In the genomic region with DNA sequence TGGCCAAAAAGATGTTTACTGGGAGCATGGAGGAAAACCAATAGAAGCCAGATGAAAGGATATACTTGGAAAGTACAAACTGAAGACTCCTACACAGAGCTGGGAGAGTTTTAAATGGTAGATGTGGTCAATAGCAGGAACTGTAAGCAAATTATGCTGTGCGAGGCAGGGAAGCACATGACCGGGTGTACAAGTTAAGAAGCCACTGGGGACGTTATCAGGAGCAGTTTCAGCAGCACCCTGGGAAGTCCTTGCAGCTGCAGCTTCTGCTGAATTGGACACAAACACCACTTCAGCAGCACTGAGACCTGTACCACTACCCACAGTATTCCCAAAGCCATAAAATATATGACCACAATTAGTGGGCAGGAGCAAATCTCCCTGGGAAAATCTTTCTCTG, we compare ENCODE assay signal across 22 mouse cellular contexts. TPM values are rescaled to one million over a fixed set of nuclear protein-coding genes. Genes with fewer than 3 reads are reported as not detected.
"Had no signal": no experiment of that assay in that cellular context is flagged by ENCODE, and none has a peak within 500 bp of the region (broad histone marks: within the 10 kb centered on the region; RNA-seq: fewer than 3 reads in every experiment).

No protein-coding gene starts in this region.

- H3K36me3 ChIP-seq: kidney, embryonic 15.5 days; limb, embryonic 15.5 days; lung, embryonic 15.5 days; neural tube, embryonic 12.5 days had no signal

- H3K4me3 ChIP-seq: kidney, embryonic 15.5 days; left cerebral cortex, adult 2 months; limb, embryonic 15.5 days; lung, embryonic 15.5 days; neural tube, embryonic 12.5 days had no signal

- ATAC-seq: inflammation-experienced regulatory T-cells, adult 6 months; liver, postnatal 0 days had no signal

- H3K27ac ChIP-seq: kidney, embryonic 15.5 days; left cerebral cortex, adult 2 months; limb, embryonic 15.5 days; liver, embryonic 14.5 days; lung, embryonic 15.5 days; neural tube, embryonic 12.5 days; stomach, postnatal 0 days had no signal

- H3K9me3 ChIP-seq: kidney, embryonic 15.5 days; limb, embryonic 15.5 days; lung, embryonic 15.5 days; neural tube, embryonic 12.5 days had no signal

- H3K27me3 ChIP-seq: kidney, embryonic 15.5 days; limb, embryonic 15.5 days; lung, embryonic 15.5 days; neural tube, embryonic 12.5 days had no signal

- DNase-seq: kidney, adult 18-20 months; kidney, postnatal 10 days; kidney, postnatal 36 days; layer of hippocampus, postnatal 36 days; liver, postnatal 0 days; lung, postnatal 10 days; lung, postnatal 4 days; midbrain, embryonic 14.5 days; right cerebral cortex, adult 18-20 months; right cerebral cortex, postnatal 14 days; right cerebral cortex, postnatal 4 days; thymus, postnatal 25 days had no signal

- H3K4me2 ChIP-seq: kidney, embryonic 15.5 days; limb, embryonic 15.5 days; liver, embryonic 11.5 days; lung, embryonic 15.5 days; midbrain, embryonic 11.5 days; neural tube, embryonic 12.5 days had no signal

- H3K9ac ChIP-seq: kidney, embryonic 15.5 days; limb, embryonic 15.5 days; liver, embryonic 14.5 days; liver, postnatal 0 days; lung, embryonic 15.5 days; neural tube, embryonic 12.5 days had no signal

- H3K4me1 ChIP-seq: kidney, embryonic 15.5 days; limb, embryonic 15.5 days; lung, embryonic 15.5 days; neural tube, embryonic 12.5 days had no signal

RNA-seq across cellular contexts. Expression of gene Hs3st5, which starts 31.8 kb away (rescaled TPM):
- polyA plus RNA-seq: inflammation-experienced regulatory T-cells, adult 6 months; liver, postnatal 0 days had no signal
